Mouse (Mus musculus) right cerebral cortex, postnatal 14 days (tissue): ENCODE measurements around the gene Zscan4c.
"Not testable (repeated sequence)": the region's sequence is repeated elsewhere in the genome, so short reads cannot be mapped to it uniquely, and the experiment has no call there.

Source experiments
- DNase-seq: peaks from one replicate; pipeline ENCODE4 v3.0.0; 2022

The Zscan4c gene

GRCm38 (mm10) chr7:11005445-11005844 lies at the start of gene Zscan4c:
Gene Zscan4c, plus strand, starts transcription at chr7:11005745.
- not testable (repeated sequence) for DNase-seq
